Mouse (Mus musculus) heart, postnatal 0 days (tissue): Measurements from ENCODE around the gene Prkn.

Experiments
- CTCF ChIP-seq: IDR thresholded peaks from 2 replicates; pipeline ENCODE4 v1.5.1; 2016; ENCODE audit warnings: antibody characterized with exemption, control low read depth, low read depth
- EP300 ChIP-seq: IDR thresholded peaks from 2 replicates; pipeline ENCODE4 v1.6.1; 2016; ENCODE audit warnings: antibody characterized with exemption, low read depth

DNA sequence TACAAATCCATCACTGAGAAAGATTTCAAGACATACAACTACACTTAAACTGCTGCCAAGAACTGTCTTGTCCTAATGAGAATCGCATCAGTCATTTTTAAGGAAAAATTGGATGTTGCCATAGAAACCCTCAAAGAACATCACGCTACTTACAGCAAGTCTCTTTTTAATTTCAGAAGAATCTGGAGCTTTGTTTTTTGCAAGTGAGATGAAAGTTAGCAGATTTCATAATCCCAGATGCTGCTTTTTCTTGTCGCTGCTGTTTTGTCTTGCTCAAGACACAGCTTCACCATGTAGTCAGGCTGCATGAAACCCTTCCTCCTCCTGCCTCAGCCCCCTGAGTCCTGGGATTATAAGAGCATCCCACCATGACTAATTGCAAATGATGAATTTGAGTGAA is 373.5 kb downstream of the Prkn start:
- TF ChIP-seq CTCF = no peak
- TF ChIP-seq EP300 = no peak
